Mouse (Mus musculus) bone marrow macrophage, adult 2 months (primary cell): ENCODE data around the gene Ndrg4.

Experiments
- CTCF ChIP-seq: IDR thresholded peaks from 2 replicates; pipeline ENCODE4 v1.5.1; 2012; ENCODE audit warnings: low read depth, mild to moderate bottlenecking, low read length, moderate library complexity
- POLR2A ChIP-seq: IDR thresholded peaks from 2 replicates; pipeline ENCODE4 v1.6.1; 2012; ENCODE audit warnings: mild to moderate bottlenecking, low read depth, low read length, borderline replicate concordance

DNA sequence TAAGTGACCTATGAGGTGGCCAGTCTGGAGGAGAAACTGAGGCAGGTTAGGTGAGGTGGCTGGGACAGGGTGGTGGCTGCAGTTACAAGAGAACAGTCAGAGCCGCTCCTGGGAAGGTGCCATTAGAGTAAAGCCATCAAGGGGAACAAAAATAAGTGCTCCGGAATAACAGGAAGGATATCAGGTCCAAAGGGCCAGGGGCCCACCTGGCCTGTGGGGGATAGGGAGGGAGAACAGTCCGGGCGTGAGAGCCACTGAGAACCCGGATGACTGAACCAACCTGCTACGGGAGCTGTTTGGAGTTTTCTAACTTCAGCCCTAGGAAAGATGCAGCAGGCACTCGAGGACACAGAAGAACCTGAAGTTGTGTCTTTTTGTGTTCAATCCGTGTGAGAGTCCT lies 15.7 kb upstream of the Ndrg4 start:
- no peak for TF ChIP-seq CTCF
- no peak for TF ChIP-seq POLR2A
